Mouse (Mus musculus): ENCODE measurements around the gene Olfr137.

Gene Olfr137

DNA sequence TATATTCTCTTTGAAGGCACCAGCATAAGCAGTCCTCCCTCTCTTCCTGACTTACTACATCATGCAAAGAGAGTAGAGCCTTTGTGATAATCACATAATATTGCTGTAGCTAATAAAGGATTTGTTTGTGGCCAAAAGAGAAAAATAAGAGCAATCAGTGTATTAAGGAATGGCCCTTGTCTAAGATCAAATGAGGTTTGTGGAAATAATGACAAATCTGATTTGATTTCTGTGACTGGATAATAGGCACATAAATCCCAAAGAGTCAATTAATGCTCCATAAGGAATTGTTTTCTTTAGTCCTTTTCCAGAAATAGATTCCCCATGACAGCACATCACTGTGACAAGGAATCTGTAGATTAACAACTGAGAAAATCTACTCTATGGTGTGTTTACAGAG, at the start of gene Olfr137:
Gene Olfr137 (minus strand): TSS at position 101 of the 400 bp plus-strand sequence.
- no peak for DNase-seq (ENCODE audit: low spot score)

DNA sequence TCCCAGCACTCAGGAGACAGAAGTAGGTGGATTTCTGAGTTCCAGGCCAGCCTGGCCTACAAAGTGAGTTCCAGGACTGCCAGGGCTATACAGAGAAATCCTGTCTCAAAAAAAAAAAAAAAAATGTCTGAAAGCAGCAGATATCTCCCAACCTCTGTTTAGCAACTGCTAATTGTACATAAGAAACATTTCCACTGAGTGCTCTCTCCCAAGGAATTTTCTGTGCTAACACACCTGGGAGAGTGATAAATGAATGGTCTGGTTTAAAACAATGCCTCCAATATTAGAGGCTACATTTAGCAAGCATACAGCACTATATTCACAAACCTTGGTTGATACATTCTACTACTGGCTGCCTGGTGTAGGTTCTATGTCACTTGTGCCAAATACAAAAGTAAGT, 22.2 kb upstream of the Olfr137 start, which contains the start of gene Olfr136:
Gene Olfr136 (plus strand): TSS at position 301 of the 400 bp plus-strand sequence.
- DNase-seq (ENCODE audit: low spot score): no peak

DNA sequence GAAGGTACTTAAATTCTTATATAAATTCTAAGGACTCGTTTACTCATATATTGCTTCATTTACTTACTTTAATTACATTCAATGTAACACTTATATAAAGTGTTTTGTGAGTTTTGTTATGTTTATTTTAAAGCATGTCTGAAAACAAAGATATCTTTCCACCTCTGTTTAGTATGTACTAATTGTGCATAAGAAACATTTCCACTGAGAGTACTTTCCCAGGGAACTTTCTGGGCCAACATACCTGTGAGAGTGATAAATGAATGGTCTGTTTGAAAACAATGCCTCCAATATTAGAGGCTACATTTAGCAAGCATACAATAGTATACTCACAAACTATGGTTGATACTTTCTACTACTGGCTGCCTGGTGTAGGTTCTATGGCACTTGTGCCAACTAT, 46.6 kb downstream of the Olfr137 start, which contains the start of gene Olfr138:
Gene Olfr138 (plus strand): TSS at position 301 of the 400 bp plus-strand sequence.
- DNase-seq (ENCODE audit: low spot score): no peak

All from MN1 (cell line).